Mouse (Mus musculus): ENCODE data around the gene Tekt3. TPM values are rescaled to one million over a fixed set of nuclear protein-coding genes. Genes with fewer than 3 reads are reported as not detected.

Tekt3 gene
- polyA plus RNA-seq, 1 experiment from 2014 or later = not detected

- TF ChIP-seq CTCF (IDR thresholded peaks at IDR 0.05) = no peak
- in situ Hi-C loops (cut with MboI; ENCODE audit: low pct_unique_long_range_greater_than_20kb) = no loop called here
- CTCF ChIA-PET = interaction anchor here (1.6 kb wide), 1 partner anchor 11 kb away, joined by 4 read pairs; no protein-coding TSS in a partner anchor
- no peak for ATAC-seq
- no peaks in the 10 kb centered on the region for H3K27me3 ChIP-seq
- POLR2A ChIA-PET = interaction anchor here (0.6 kb wide), 1 partner anchor 42 kb away, joined by 8 read pairs; no protein-coding TSS in a partner anchor
- DNase-seq (ENCODE audit: low read depth, low spot score) = no peak
These were observed 37.9 kb downstream of the Tekt3 start for GRCm38 (mm10) chr11:63099390-63099789.

- DNase-seq (ENCODE audit: low read depth, low spot score) (no peak), ATAC-seq (no peak)
- no peak for TF ChIP-seq CTCF (IDR thresholded peaks at IDR 0.05)
- ChIA-PET POLR2A (no interaction called here), CTCF (interaction anchor here (1.1 kb wide), 1 partner anchor 32 kb away, joined by 4 read pairs; no protein-coding TSS in a partner anchor)
- no peaks in the 10 kb centered on the region for H3K27me3 ChIP-seq
- in situ Hi-C loops (cut with MboI; ENCODE audit: low pct_unique_long_range_greater_than_20kb) = no loop called here
These were observed 41.8 kb downstream of the Tekt3 start for GRCm38 (mm10) chr11:63103256-63103655.

DNA sequence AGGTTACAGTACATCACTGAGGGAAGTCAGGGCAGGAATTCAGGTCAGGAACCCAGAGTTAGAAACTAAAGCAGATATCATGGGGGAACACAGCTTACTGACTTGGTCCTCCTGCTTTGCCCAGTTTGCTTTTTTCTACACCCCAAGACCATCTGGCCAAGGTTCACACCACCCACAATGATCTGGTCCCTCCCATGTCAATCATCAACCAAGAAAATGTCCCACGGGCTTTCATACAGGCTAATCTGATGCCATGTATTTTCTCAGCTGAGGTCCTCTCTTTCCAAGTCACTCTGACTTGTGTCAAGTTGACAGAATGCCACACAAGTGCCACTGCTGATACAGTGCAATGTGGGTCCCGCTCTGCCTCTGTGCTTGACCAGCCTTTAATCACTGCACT, 42.6 kb downstream of the Tekt3 start:
- no peaks in the 10 kb centered on the region for H3K27me3 ChIP-seq
- POLR2A ChIA-PET = no interaction called here
- CTCF ChIA-PET = no interaction called here
- TF ChIP-seq CTCF (IDR thresholded peaks at IDR 0.05) = no peak
- DNase-seq (ENCODE audit: low read depth, low spot score) (no peak), ATAC-seq (no peak)
- in situ Hi-C loops (cut with MboI; ENCODE audit: low pct_unique_long_range_greater_than_20kb) = no loop called here

GRCm38 (mm10) chr11:63109230-63109775, 47.8 kb downstream of the Tekt3 start:
- no peak for DNase-seq (ENCODE audit: low read depth, low spot score)
- H3K27me3 ChIP-seq = no peaks in the 10 kb centered on the region
- no peak for TF ChIP-seq CTCF (IDR thresholded peaks at IDR 0.05)
- POLR2A ChIA-PET = no interaction called here
- in situ Hi-C loops (cut with MboI; ENCODE audit: low pct_unique_long_range_greater_than_20kb) = loop anchor here (5.0 kb wide), 1 partner anchor 47 kb away; the partner anchor contains the start of gene Tekt3
- CTCF ChIA-PET = interaction anchor here (1.8 kb wide), 1 partner anchor 8 kb away, joined by 4 read pairs; no protein-coding TSS in a partner anchor
- no peak for ATAC-seq

DNA sequence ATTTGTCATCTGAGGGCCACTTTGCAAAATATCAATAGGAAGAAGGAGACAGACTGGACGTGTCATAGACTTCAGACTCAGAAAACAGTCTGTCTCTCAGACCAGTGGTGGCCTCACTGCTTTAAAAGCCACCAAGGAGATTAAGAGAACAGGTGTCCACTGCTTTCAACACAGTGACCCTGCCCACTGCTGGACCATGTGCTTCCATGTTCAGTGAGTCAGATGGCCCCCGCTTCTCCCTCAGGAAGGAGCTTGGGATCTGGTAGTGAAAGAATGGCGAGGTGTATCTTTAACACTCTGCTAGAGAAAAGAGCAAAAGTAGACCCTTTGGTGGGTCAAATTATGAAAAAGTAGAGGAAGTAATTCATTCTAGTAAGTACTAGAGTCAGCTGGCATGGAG, 48.9 kb downstream of the Tekt3 start:
- no peak for ATAC-seq
- ChIA-PET CTCF (interaction anchor here (0.8 to 1.8 kb wide), 2 partner anchors 9 to 11 kb away, joined by 4 read pairs; no protein-coding TSS in a partner anchor), POLR2A (no interaction called here)
- in situ Hi-C loops (cut with MboI; ENCODE audit: low pct_unique_long_range_greater_than_20kb) = no loop called here
- DNase-seq (ENCODE audit: low read depth, low spot score) = no peak
- no peaks in the 10 kb centered on the region for H3K27me3 ChIP-seq
- TF ChIP-seq CTCF (IDR thresholded peaks at IDR 0.05) = no peak

GRCm38 (mm10) chr11:63114807-63115641, 53.6 kb downstream of the Tekt3 start:
- CTCF ChIA-PET = interaction anchor here (0.6 to 1.4 kb wide), 2 partner anchors 17 to 193 kb away, joined by 3 read pairs; no protein-coding TSS in a partner anchor
- peak; percentile 90 for DNase-seq (ENCODE audit: low read depth, low spot score)
- in situ Hi-C loops (cut with MboI; ENCODE audit: low pct_unique_long_range_greater_than_20kb) = no loop called here
- no peak for TF ChIP-seq CTCF (IDR thresholded peaks at IDR 0.05)
- H3K27me3 ChIP-seq = no peaks in the 10 kb centered on the region
- ATAC-seq = peak; percentile 94
- POLR2A ChIA-PET = interaction anchor here (1.1 kb wide), 1 partner anchor 9 kb away, joined by 3 read pairs; no protein-coding TSS in a partner anchor

DNA sequence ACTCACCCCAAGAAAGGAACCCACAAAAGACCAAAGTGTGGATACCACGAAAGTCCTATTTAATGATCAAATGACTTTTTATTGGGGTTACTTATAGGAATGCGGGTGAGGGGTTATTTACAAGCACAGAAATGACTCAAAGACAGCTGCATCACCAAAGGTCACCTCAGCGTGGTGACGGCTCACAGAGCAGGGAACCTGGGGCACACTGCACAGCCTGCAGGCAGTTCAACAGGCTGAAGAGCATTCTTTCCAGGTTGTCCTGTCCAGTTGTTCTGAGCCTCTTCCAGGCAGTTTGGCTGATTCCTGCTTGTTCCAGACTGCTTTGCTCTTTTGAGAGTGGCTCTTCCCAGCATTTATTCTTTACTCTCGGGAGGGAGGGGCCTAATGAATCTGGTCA, 55.2 kb downstream of the Tekt3 start:
- no peaks in the 10 kb centered on the region for H3K27me3 ChIP-seq
- ChIA-PET CTCF (interaction anchor here (1.2 kb wide), 1 partner anchor 135 kb away, joined by 3 read pairs; no protein-coding TSS in a partner anchor), POLR2A (no interaction called here)
- DNase-seq (ENCODE audit: low read depth, low spot score) (no peak), ATAC-seq (no peak)
- no peak for TF ChIP-seq CTCF (IDR thresholded peaks at IDR 0.05)
- in situ Hi-C loops (cut with MboI; ENCODE audit: low pct_unique_long_range_greater_than_20kb) = no loop called here

GRCm38 (mm10) chr11:63117266-63117665, 55.8 kb downstream of the Tekt3 start:
- H3K27me3 ChIP-seq = no peaks in the 10 kb centered on the region
- in situ Hi-C loops (cut with MboI; ENCODE audit: low pct_unique_long_range_greater_than_20kb) = no loop called here
- DNase-seq (ENCODE audit: low read depth, low spot score) (no peak), ATAC-seq (no peak)
- CTCF ChIA-PET = interaction anchor here (0.9 to 1.8 kb wide), 4 partner anchors 11 to 136 kb away, joined by 3 to 5 read pairs (median 4); partner anchors contain the start of gene Pmp22
- POLR2A ChIA-PET = no interaction called here
- no peak for TF ChIP-seq CTCF (IDR thresholded peaks at IDR 0.05)

DNA sequence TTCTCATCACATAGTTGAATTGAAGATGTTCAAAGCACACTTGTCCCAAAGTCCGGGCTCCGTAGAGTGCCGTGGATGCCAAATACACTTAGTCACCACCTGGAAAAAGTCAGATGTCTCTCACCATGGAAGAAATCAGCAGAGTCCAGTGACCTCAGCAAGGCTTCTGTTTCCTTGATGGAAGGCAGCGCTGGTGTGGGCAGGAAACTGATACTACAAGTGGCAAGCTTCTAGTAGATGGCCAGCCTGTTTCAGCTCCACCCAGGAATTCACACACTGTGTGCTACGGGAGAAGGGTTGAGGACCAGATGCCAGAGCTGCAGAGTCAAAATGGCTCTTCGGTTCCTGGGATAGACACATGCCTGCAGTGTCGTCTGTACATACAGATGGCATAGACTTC, 58.3 kb downstream of the Tekt3 start:
- ChIA-PET POLR2A (no interaction called here), CTCF (no interaction called here)
- no peaks in the 10 kb centered on the region for H3K27me3 ChIP-seq
- no peak for TF ChIP-seq CTCF (IDR thresholded peaks at IDR 0.05)
- ATAC-seq (no peak), DNase-seq (ENCODE audit: low read depth, low spot score) (no peak)
- in situ Hi-C loops (cut with MboI; ENCODE audit: low pct_unique_long_range_greater_than_20kb) = no loop called here

DNA sequence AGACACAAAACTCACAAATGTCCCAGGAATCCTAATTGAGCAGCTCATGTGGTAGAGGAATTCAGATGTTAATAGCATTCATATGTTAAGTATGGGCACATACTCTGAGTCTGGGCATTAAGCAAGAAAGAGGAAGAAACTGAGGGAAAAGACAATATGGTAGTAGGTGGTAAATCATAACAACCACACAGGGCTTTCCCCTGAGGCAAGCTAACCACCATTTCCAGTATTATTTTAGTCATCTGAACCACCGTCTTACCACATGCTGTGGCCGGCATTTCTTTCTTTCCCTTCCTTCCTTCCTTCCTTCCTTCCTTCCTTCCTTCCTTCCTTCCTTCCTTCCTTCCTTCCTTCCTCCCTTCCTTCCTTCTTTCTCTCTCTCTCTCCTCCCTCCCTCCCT, 60.8 kb downstream of the Tekt3 start:
- no peaks in the 10 kb centered on the region for H3K27me3 ChIP-seq
- ATAC-seq = no peak
- in situ Hi-C loops (cut with MboI; ENCODE audit: low pct_unique_long_range_greater_than_20kb) = no loop called here
- no peak for TF ChIP-seq CTCF (IDR thresholded peaks at IDR 0.05)
- no peak for DNase-seq (ENCODE audit: low read depth, low spot score)
- ChIA-PET CTCF (interaction anchor here (1.0 to 2.3 kb wide), 2 partner anchors 13 to 221 kb away, joined by 3 to 11 read pairs; no protein-coding TSS in a partner anchor), POLR2A (no interaction called here)
